Mouse (Mus musculus) MEL (cell line): ENCODE results near the gene Plxna4. TPM values are rescaled to one million over a fixed set of nuclear protein-coding genes. Genes with fewer than 3 reads are reported as not detected.

Experiments used
- DNase-seq: peaks from one replicate; pipeline ENCODE4 v3.0.0; 2011; ENCODE audit warnings: low read depth, low spot score
- H3K27ac ChIP-seq: 2 replicates; pipeline ENCODE4 v1.5.1; 2012; ENCODE audit warnings: low read depth, mild to moderate bottlenecking, control low read depth, low read length, moderate library complexity; ENCODE audit not compliant: control insufficient read depth
- H3K27me3 ChIP-seq, 2 experiments: fragments of 150-350 bp in 1 of 2; sonication (generic) in 1 of 2; 2 replicates each; pipeline ENCODE4 v1.6.1; 2012; ENCODE audit warnings: low read length in 2 of 2, mild to moderate bottlenecking in 2 of 2, improper control_type of control experiment in 1 of 2, moderate library complexity in 1 of 2; ENCODE audit not compliant: insufficient read depth in 2 of 2, control insufficient read depth in 1 of 2
- H3K36me3 ChIP-seq, 2 experiments: 2 replicates each; pipeline ENCODE4 v1.6.1; 2012 to 2014; ENCODE audit warnings: low read length in 2 of 2, improper control_type of control experiment in 1 of 2, inconsistent platforms in 1 of 2, mild to moderate bottlenecking in 1 of 2; ENCODE audit not compliant: insufficient read depth in 2 of 2, control insufficient read depth in 1 of 2
- H3K4me1 ChIP-seq, 2 experiments: fragments of 150-350 bp in 1 of 2; sonication (generic) in 1 of 2; 2 replicates each; pipeline ENCODE4 v1.6.1; 2012; ENCODE audit warnings: low read length in 2 of 2, improper control_type of control experiment in 1 of 2, mild to moderate bottlenecking in 1 of 2; ENCODE audit not compliant: insufficient read depth in 2 of 2, control insufficient read depth in 1 of 2
- H3K4me3 ChIP-seq, 2 experiments: fragments of 150-350 bp in 1 of 2; sonication (generic) in 1 of 2; 2 replicates each; pipeline ENCODE4 v1.5.1; 2012; ENCODE audit warnings: low read depth in 2 of 2, low read length in 2 of 2, mild to moderate bottlenecking in 2 of 2, moderate library complexity in 2 of 2, control low read depth in 1 of 2, improper control_type of control experiment in 1 of 2; ENCODE audit not compliant: control insufficient read depth in 1 of 2, insufficient read depth in 1 of 2
- H3K79me2 ChIP-seq: 2 replicates; pipeline ENCODE4 v1.6.1; 2012; ENCODE audit warnings: mild to moderate bottlenecking, low read length, moderate library complexity; ENCODE audit not compliant: control insufficient read depth, poor library complexity, insufficient read depth
- H3K9ac ChIP-seq: 2 replicates; pipeline ENCODE4 v1.6.1; 2012; ENCODE audit warnings: low read depth, mild to moderate bottlenecking, control low read depth, low read length, moderate library complexity; ENCODE audit not compliant: control insufficient read depth, poor library complexity, severe bottlenecking
- H3K9me3 ChIP-seq: fragments of 150-350 bp; sonication (generic); replicated peaks from 2 replicates; pipeline ENCODE4 v1.6.1; 2012; ENCODE audit warnings: mild to moderate bottlenecking, low read length, improper control_type of control experiment, moderate library complexity; ENCODE audit not compliant: insufficient read depth
- BHLHE40 ChIP-seq: IDR thresholded peaks from 2 replicates; pipeline ENCODE4 v1.6.1; 2012; ENCODE audit warnings: low read depth, mild to moderate bottlenecking, inconsistent platforms, low read length, improper control_type of control experiment, borderline replicate concordance
- E2F4 ChIP-seq: IDR thresholded peaks from 2 replicates; pipeline ENCODE4 v1.6.1; 2011; ENCODE audit warnings: low read depth, low read length, improper control_type of control experiment, borderline replicate concordance
- ELF1 ChIP-seq: IDR thresholded peaks from 2 replicates; pipeline ENCODE4 v1.6.1; 2014; ENCODE audit warnings: low read depth, mild to moderate bottlenecking, inconsistent platforms, low read length, improper control_type of control experiment, moderate library complexity
- EP300 ChIP-seq, 2 experiments: IDR thresholded peaks; 2 replicates each; pipeline ENCODE4 v1.6.1; 2011; ENCODE audit warnings: improper control_type of control experiment in 2 of 2, low read length in 2 of 2, low read depth in 1 of 2, mild to moderate bottlenecking in 1 of 2
- ETS1 ChIP-seq: IDR thresholded peaks from 2 replicates; pipeline ENCODE4 v1.6.1; 2012; ENCODE audit warnings: low read depth, mild to moderate bottlenecking, inconsistent platforms, low read length, improper control_type of control experiment, moderate library complexity
- GABPA ChIP-seq: IDR thresholded peaks from 2 replicates; pipeline ENCODE4 v1.6.1; 2012; ENCODE audit warnings: low read depth, mild to moderate bottlenecking, inconsistent platforms, low read length, improper control_type of control experiment, moderate library complexity
- GATA1 ChIP-seq: IDR thresholded peaks from 2 replicates; pipeline ENCODE4 v1.6.1; 2011; ENCODE audit warnings: low read depth, low read length, improper control_type of control experiment
- HCFC1 ChIP-seq: IDR thresholded peaks from 2 replicates; pipeline ENCODE4 v1.6.1; 2012; ENCODE audit warnings: low read depth, mild to moderate bottlenecking, inconsistent platforms, low read length, improper control_type of control experiment, moderate library complexity
- MEF2A ChIP-seq: IDR thresholded peaks from 2 replicates; pipeline ENCODE4 v1.6.1; 2014; ENCODE audit warnings: low read depth, mild to moderate bottlenecking, inconsistent platforms, low read length, improper control_type of control experiment; ENCODE audit not compliant: poor library complexity, insufficient replicate concordance, severe bottlenecking; ENCODE audit errors: extremely low read depth
- MXI1 ChIP-seq: IDR thresholded peaks from 2 replicates; pipeline ENCODE4 v1.6.1; 2011; ENCODE audit warnings: mild to moderate bottlenecking, low read depth, low read length, improper control_type of control experiment
- NELFE ChIP-seq: IDR thresholded peaks from 2 replicates; pipeline ENCODE4 v1.6.1; 2011; ENCODE audit warnings: low read depth, low read length, improper control_type of control experiment
- POLR2AphosphoS2 ChIP-seq: IDR thresholded peaks from 2 replicates; pipeline ENCODE4 v1.6.1; 2011; ENCODE audit warnings: low read length, improper control_type of control experiment
- TBP ChIP-seq: IDR thresholded peaks from 2 replicates; pipeline ENCODE4 v1.8.0; 2011; ENCODE audit warnings: low read depth, low read length, improper control_type of control experiment
- TCF12 ChIP-seq: IDR thresholded peaks from 2 replicates; pipeline ENCODE4 v1.6.1; 2014; ENCODE audit warnings: low read depth, mild to moderate bottlenecking, inconsistent platforms, low read length, improper control_type of control experiment, moderate library complexity
- UBTF ChIP-seq: IDR thresholded peaks from 2 replicates; pipeline ENCODE4 v1.6.1; 2012; ENCODE audit warnings: low read depth, mild to moderate bottlenecking, inconsistent platforms, low read length, improper control_type of control experiment, moderate library complexity, borderline replicate concordance; ENCODE audit not compliant: insufficient read depth
- USF1 ChIP-seq: IDR thresholded peaks from 2 replicates; pipeline ENCODE4 v1.6.1; 2014; ENCODE audit warnings: low read depth, mild to moderate bottlenecking, inconsistent platforms, low read length, improper control_type of control experiment, moderate library complexity
- ZC3H11A ChIP-seq: IDR thresholded peaks from 2 replicates; pipeline ENCODE4 v1.6.1; 2012; ENCODE audit warnings: low read depth, mild to moderate bottlenecking, inconsistent platforms, low read length, improper control_type of control experiment
- ZKSCAN1 ChIP-seq: IDR thresholded peaks from 2 replicates; pipeline ENCODE4 v1.6.1; 2012; ENCODE audit warnings: low read depth, mild to moderate bottlenecking, inconsistent platforms, low read length, improper control_type of control experiment, moderate library complexity
- polyA plus RNA-seq, 2 experiments: library from polyadenylated mRNA; stranded (reverse) in 1 of 2; unstranded in 1 of 2; fragments of >175 nt in 1 of 2; fragments of >200 nt in 1 of 2; gene quantifications; 2 replicates each; pipeline versions ENCODE4 v1.2.1 to v1.2.4; 2012; ENCODE audit warnings: low replicate concordance in 2 of 2, low read depth in 1 of 2; ENCODE audit not compliant: insufficient read length in 2 of 2, insufficient read depth in 1 of 2, missing spikeins in 1 of 2
- total RNA-seq: library from RNA; depleted of rRNA; stranded (reverse); fragments of 300-350 nt; gene quantifications from 2 replicates; pipeline ENCODE4 v1.2.3, GENCODE M21; 2012

The Plxna4 gene
- total and polyA plus RNA-seq, 3 experiments: 0.01 TPM; not detected in 2

DNA sequence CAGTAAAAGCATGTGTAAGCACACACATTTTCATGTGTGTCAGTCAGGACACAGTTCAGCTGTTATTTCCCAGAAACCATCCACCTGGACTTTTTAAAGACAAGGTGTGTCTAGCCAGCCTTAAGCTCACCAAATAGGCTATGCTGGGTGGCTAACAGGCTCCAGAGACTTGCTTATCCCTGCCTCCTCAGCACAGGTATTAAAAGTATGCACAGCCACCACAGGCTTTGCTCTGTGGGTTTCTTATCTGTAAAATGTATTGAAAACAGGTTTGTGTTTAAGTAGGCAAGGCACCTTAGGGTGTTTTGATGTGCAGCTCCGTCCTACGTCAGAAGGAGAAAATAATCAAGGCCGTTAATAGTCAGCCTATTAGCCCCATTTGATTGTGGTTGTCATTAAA, 218.9 kb downstream of the Plxna4 start:
- TF ChIP-seq HCFC1 (no peak), GATA1 (no peak), ZKSCAN1 (no peak), ZC3H11A (no peak), POLR2AphosphoS2 (no peak), MEF2A (no peak), BHLHE40 (no peak), TBP (no peak), UBTF (no peak), ETS1 (no peak)
- no peak overlapping the region for H3K9ac ChIP-seq
- DNase-seq: no peak
- H3K79me2 ChIP-seq: no peaks in the 10 kb centered on the region
- H3K36me3 ChIP-seq: no peaks in the 10 kb centered on the region
- H3K27ac ChIP-seq: no peak overlapping the region
- no peaks in the 10 kb centered on the region for H3K27me3 ChIP-seq
- no peak overlapping the region for H3K4me3 ChIP-seq
- no peaks in the 10 kb centered on the region for H3K4me1 ChIP-seq
- H3K9me3 ChIP-seq: no peaks in the 10 kb centered on the region

DNA sequence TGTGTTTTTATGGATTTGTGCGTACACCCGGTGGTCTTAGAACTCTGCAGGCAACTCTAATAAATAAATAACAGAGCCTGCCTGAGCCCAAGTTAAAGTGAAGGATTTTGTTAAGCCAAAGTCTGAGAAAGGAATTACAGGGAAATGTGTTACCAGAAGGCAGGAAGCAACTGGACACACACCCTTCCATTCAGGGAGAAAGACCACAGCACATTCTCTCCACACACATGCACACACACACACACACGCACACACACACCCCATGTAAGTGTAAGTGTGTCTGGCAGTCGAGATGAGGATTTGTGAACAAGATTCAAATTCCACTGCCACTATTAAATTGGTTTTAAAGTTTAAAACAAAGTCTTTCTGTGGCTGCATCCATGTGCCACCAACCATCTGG, 219.6 kb downstream of the Plxna4 start:
- no peak for DNase-seq
- Histone ChIP-seq H3K4me1 (no peaks in the 10 kb centered on the region), H3K9me3 (no peaks in the 10 kb centered on the region), H3K4me3 (no peak overlapping the region), H3K79me2 (no peaks in the 10 kb centered on the region), H3K27me3 (no peaks in the 10 kb centered on the region), H3K27ac (no peak overlapping the region), H3K9ac (no peak overlapping the region), H3K36me3 (no peaks in the 10 kb centered on the region)
- TF ChIP-seq EP300 (IDR thresholded peaks at IDR 0.05; ENCODE audit: low read depth in 1 of 2, low read length in 2 of 2) (no peak), GABPA (no peak), BHLHE40 (no peak), ZC3H11A (no peak), E2F4 (no peak), MXI1 (no peak), ELF1 (no peak)

DNA sequence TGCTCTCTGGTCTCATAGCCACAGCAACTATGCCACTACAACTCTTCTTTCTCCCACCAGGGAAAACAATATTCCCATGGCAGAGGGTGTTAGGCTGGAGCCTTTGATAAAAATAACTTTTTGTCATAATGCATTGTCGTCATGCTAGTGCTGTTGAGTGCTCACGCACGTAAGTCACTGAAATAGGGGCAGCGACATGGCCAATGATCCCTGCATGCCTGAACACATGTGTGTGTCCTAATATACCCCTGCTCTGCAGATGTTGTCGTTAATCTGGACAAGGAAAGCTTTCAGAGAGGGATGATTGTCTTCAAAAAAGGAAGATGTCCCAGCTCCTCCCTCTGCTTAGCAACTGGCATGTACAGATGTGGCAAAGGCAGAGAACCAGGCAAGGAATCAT, 223.1 kb downstream of the Plxna4 start:
- no peaks in the 10 kb centered on the region for H3K4me1 ChIP-seq
- TF ChIP-seq NELFE: no peak
- TF ChIP-seq TCF12: no peak
- TF ChIP-seq ELF1: no peak
- no peak for TF ChIP-seq MXI1
- TF ChIP-seq USF1: no peak
- TF ChIP-seq, all 39 proteins: peak for 0
- Histone ChIP-seq H3K9me3 (no peaks in the 10 kb centered on the region), H3K79me2 (no peaks in the 10 kb centered on the region), H3K36me3 (no peaks in the 10 kb centered on the region), H3K4me3 (no peak overlapping the region), H3K27me3 (no peaks in the 10 kb centered on the region), H3K27ac (no peak overlapping the region), H3K9ac (no peak overlapping the region)
- no peak for DNase-seq
